Mouse (Mus musculus) kidney, embryonic 14.5 days (tissue): ENCODE data around the gene Cfap46. TPM values are rescaled to one million over a fixed set of nuclear protein-coding genes. Genes with fewer than 3 reads are reported as not detected.

ENCODE experiments used
- ATAC-seq: fragments of 200-750 bp; cut with Nextera tagmentation; 2 replicates; pipeline ENCODE4 v1.8.0; 2017; ENCODE audit warnings: moderate number of reproducible peaks, mild to moderate bottlenecking, moderate TSS enrichment, moderate library complexity; ENCODE audit not compliant: low FRiP score, low TSS enrichment
- H3K27ac ChIP-seq: fragments of 300-500 bp; sonication (generic); 2 replicates; pipeline ENCODE4 v1.5.1; 2014; ENCODE audit warnings: low read depth, mild to moderate bottlenecking, low read length, moderate library complexity, mixed read lengths
- H3K27me3 ChIP-seq: fragments of 300-500 bp; sonication (generic); 2 replicates; pipeline ENCODE4 v1.6.1; 2014; ENCODE audit warnings: mild to moderate bottlenecking, low read length; ENCODE audit not compliant: control insufficient read depth, insufficient read depth
- H3K36me3 ChIP-seq: fragments of 300-500 bp; sonication (generic); 2 replicates; pipeline ENCODE4 v1.6.1; 2014; ENCODE audit warnings: low read length, mixed read lengths; ENCODE audit not compliant: control insufficient read depth, insufficient read depth
- H3K4me1 ChIP-seq: fragments of 300-500 bp; sonication (generic); 2 replicates; pipeline ENCODE4 v1.6.1; 2014; ENCODE audit warnings: low read length, mixed read lengths; ENCODE audit not compliant: control insufficient read depth, insufficient read depth
- H3K4me2 ChIP-seq: fragments of 300-500 bp; sonication (generic); replicated peaks from 2 replicates; pipeline ENCODE4 v1.6.1; 2014; ENCODE audit warnings: low read depth, mild to moderate bottlenecking, low read length
- H3K4me3 ChIP-seq: fragments of 300-500 bp; sonication (generic); 2 replicates; pipeline ENCODE4 v1.5.1; 2014; ENCODE audit warnings: mild to moderate bottlenecking, low read length
- H3K9ac ChIP-seq: fragments of 300-500 bp; sonication (generic); 2 replicates; pipeline ENCODE4 v1.6.1; 2014; ENCODE audit warnings: low read depth, mild to moderate bottlenecking, low read length, moderate library complexity
- H3K9me3 ChIP-seq: fragments of 300-500 bp; sonication (generic); 2 replicates; pipeline ENCODE4 v1.6.1; 2016; ENCODE audit warnings: low read length; ENCODE audit not compliant: control insufficient read depth
- WGBS: fragments of 180-500 bp; shearing (Covaris S2); extraction: QIAGEN DNeasy Blood & Tissue Kit; methylation state at CpG from one replicate; pipeline ENCODE4 v1.1.7; 2014; 5-methylcytosine and 5-hydroxymethylcytosine counted together
- polyA plus RNA-seq: library from polyadenylated mRNA; unstranded; fragments of >200 nt; fragmentation: Nextera tagmentation; extraction: Ambion mirVana; gene quantifications from 2 replicates; pipeline ENCODE4 v1.2.1, GENCODE M21; 2014

Gene Cfap46
- polyA plus RNA-seq, 1 experiment from 2014 or later: 0.09 TPM

DNA sequence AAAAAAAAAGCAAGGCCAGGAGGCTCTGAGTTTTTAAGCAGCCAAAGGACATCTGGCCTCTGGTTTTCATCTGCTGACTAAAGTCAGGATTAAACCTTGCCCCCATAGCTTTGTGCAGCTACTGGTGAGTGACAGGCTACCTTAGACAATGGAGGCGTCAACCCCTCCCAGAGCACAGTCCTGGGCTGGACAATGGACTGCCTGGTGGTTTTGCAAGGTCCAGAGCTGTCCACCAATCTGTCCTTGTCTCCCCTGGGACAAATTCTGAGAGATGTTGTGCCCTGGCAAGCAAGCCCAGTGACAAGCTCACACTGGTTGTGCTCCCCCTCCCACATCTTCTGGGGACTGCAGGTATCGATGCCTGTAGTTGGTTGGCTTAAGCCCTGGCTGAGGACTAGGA is 132.1 kb downstream of the Cfap46 start:
- ATAC-seq: no peak
- 100% methylated on average over 2 of the region's 2 CpGs for WGBS

More for the DNA sequence above, 132.1 kb downstream of the Cfap46 start:
- no peak overlapping the region for H3K27ac ChIP-seq
- H3K4me1 ChIP-seq: no peaks in the 10 kb centered on the region
- no peaks in the 10 kb centered on the region for H3K36me3 ChIP-seq
- H3K4me2 ChIP-seq: no peak overlapping the region
- no peaks in the 10 kb centered on the region for H3K27me3 ChIP-seq
- no peaks in the 10 kb centered on the region for H3K9me3 ChIP-seq
- H3K4me3 ChIP-seq: no peak overlapping the region
- no peak overlapping the region for H3K9ac ChIP-seq

Other genes starting within 250 kb of the Cfap46 start
- not detected in 2 replicates for gene Nkx6-2, start 101.0 kb downstream of the Cfap46 start, polyA plus RNA-seq
- 0.17 and 0.93 TPM in 2 replicates for gene Adgra1, start 150.4 kb upstream of the Cfap46 start, polyA plus RNA-seq
- 0.14 and 0.18 TPM in 2 replicates for gene Kndc1, start 210.9 kb upstream of the Cfap46 start, polyA plus RNA-seq